In the genomic region with DNA sequence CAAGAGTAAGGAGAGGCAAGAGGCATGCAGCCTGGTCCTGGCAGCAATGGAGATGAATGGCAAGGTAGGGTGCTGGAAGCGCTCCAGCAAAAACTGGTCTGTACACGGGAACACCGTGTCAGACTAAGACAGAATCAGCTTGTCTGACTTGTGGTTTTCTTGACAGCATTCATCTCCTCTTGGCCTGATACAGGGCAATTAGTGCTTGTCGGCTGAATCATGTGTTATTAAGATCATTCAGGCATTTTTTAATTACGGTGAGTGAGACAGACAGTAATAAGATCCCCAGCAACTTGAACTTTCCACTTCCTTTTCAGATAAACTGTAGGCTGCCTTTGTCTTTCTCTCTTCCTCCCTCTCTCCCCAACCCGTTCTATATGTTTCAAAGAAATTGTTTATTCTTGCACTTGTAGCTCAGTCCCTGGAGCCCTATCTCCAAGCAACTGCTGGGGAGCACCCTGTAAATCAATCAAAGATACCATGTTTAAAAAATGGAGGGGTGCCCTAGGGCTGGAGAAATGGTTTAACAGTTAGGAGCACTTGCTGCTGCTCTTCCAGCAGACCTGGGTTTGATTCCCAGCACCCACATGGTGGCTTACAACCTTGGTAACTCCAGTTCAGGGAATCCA, we compare ENCODE assay signal across 10 mouse cellular contexts. TPM values are rescaled to one million over a fixed set of nuclear protein-coding genes. Genes with fewer than 3 reads are reported as not detected.
DNase-seq lines count a peak whose midpoint lies in the region; ATAC-seq and TF ChIP-seq lines count a peak whose summit lies in the region.
"Had no signal": no experiment of that assay in that cellular context is flagged by ENCODE, and none has a peak within 500 bp of the region (broad histone marks: within the 10 kb centered on the region; RNA-seq: fewer than 3 reads in every experiment).

No protein-coding gene starts in this region.

- no peak overlapping the region for H3K4me3 ChIP-seq in lung, embryonic 14.5 days (ENCODE audit: low read depth, low read length)
- H3K4me3 ChIP-seq: embryonic facial prominence, embryonic 13.5 days had no signal

- H3K27ac ChIP-seq in lung, embryonic 14.5 days (ENCODE audit: low read depth): 0 out of 2 replicates have a peak overlapping the region, but pooled peaks have one; percentile 22
- H3K27ac ChIP-seq: embryonic facial prominence, embryonic 13.5 days had no signal

- no peaks in the 10 kb centered on the region for H3K27me3 ChIP-seq in lung, embryonic 14.5 days (ENCODE audit: insufficient read depth, low read length)

- H3K4me1 ChIP-seq in lung, embryonic 14.5 days (ENCODE audit: insufficient read depth): peaks cover 4% of the 10 kb centered on the region

- no peak for TF ChIP-seq CTCF in lung, embryonic 14.5 days (IDR thresholded peaks at IDR 0.05; ENCODE audit: low read depth)
- TF ChIP-seq CTCF in brain, embryonic 14.5 days (IDR thresholded peaks at IDR 0.05; ENCODE audit: borderline replicate concordance, extremely low read depth, insufficient read depth, insufficient read length): no peak

- H3K36me3 ChIP-seq in lung, embryonic 14.5 days (ENCODE audit: insufficient read depth): no peaks in the 10 kb centered on the region
- H3K36me3 ChIP-seq: embryonic facial prominence, embryonic 13.5 days had no signal

- H3K4me2 ChIP-seq in lung, embryonic 14.5 days: no peak overlapping the region
- H3K4me2 ChIP-seq: embryonic facial prominence, embryonic 13.5 days had no signal

- ATAC-seq in lung, embryonic 14.5 days (ENCODE audit: insufficient read depth): no peak
- peak; percentile 21; the same call in 1 of the 2 replicates for ATAC-seq in common myeloid progenitor, adult 5-6 weeks (replicated peaks; ENCODE audit: low read depth, poor library complexity, severe bottlenecking)
- peak; percentile 20 for ATAC-seq in megakaryocyte progenitor cell, adult 5-6 weeks (replicated peaks; ENCODE audit: poor library complexity)

- no peak for TF ChIP-seq POLR2A in brain, embryonic 14.5 days (IDR thresholded peaks at IDR 0.05; ENCODE audit: borderline replicate concordance, extremely low read depth, insufficient read depth, insufficient read length, poor library complexity, severe bottlenecking)

- no peak overlapping the region for H3K9ac ChIP-seq in lung, embryonic 14.5 days
- H3K9ac ChIP-seq: embryonic facial prominence, embryonic 13.5 days had no signal

- DNase-seq in lung, embryonic 14.5 days: peak; percentile 33
- DNase-seq in lung, postnatal 10 days: no peak
- DNase-seq in brain, embryonic 14.5 days (ENCODE audit: low read depth): peak; percentile 67
- no peak for DNase-seq in gastrocnemius, postnatal 25 days
- no peak for DNase-seq in right cerebral cortex, adult 2 months (ENCODE audit: low spot score in 2 of 2)
- DNase-seq: adrenal gland, postnatal 14 days; gastrocnemius, postnatal 10 days had no signal

- no peaks in the 10 kb centered on the region for H3K9me3 ChIP-seq in lung, embryonic 14.5 days (ENCODE audit: low read depth, low read length)
- H3K9me3 ChIP-seq: embryonic facial prominence, embryonic 13.5 days had no signal

- 35% methylated on average over 6 of the region's 6 CpGs for WGBS in lung, embryonic 14.5 days

RNA-seq across cellular contexts. Expression of gene Cux1, which starts 53.1 kb away (rescaled TPM):
- polyA plus RNA-seq in lung, embryonic 14.5 days (2014; fragmentation: Nextera tagmentation; extraction: Ambion mirVana): 99.5 and 104 TPM in 2 replicates
- 73.3 and 92.0 TPM in 2 replicates for polyA plus RNA-seq in brain, embryonic 14.5 days (2012; rRNA removed)
- 158 and 202 TPM in 2 replicates for total RNA-seq in common myeloid progenitor, adult 5-6 weeks (2017)
- total RNA-seq in megakaryocyte progenitor cell, adult 5-6 weeks (2015): 110 and 118 TPM in 2 replicates
- total RNA-seq in megakaryocyte progenitor cell, adult 5-6 weeks (2017): 104 and 116 TPM in 2 replicates
- 10 to 100 TPM; 66.6 to 67.1 TPM for total RNA-seq in gastrocnemius, postnatal 25 days (2021)

Comparison
In these comparisons a context has a peak if more than half of its experiments do, and no peak if none do; other contexts are left out.
1. DNase-seq: peak in lung, embryonic 14.5 days (single experiment) and brain, embryonic 14.5 days (single experiment); none in lung, postnatal 10 days (single experiment), gastrocnemius, postnatal 25 days (single experiment) and right cerebral cortex, adult 2 months (0 of 2).